Mouse (Mus musculus) forebrain, postnatal 0 days (tissue): ENCODE measurements around the gene Gm49320. TPM values are rescaled to one million over a fixed set of nuclear protein-coding genes. Genes with fewer than 3 reads are reported as not detected.

ENCODE experiments used
- ATAC-seq: fragments of 200-750 bp; cut with Nextera tagmentation; 2 replicates; pipeline ENCODE4 v1.8.0; 2017; ENCODE audit warnings: mild to moderate bottlenecking, moderate library complexity
- DNase-seq: peaks from one replicate; pipeline ENCODE4 v3.0.0-alpha.2; 2015
- H3K27ac ChIP-seq: fragments of 300-500 bp; sonication (generic); 2 replicates; pipeline ENCODE4 v1.5.1; 2014; ENCODE audit warnings: low read depth, mild to moderate bottlenecking, antibody characterized with exemption, low read length, moderate library complexity, mixed read lengths
- H3K27me3 ChIP-seq: fragments of 300-500 bp; sonication (generic); 2 replicates; pipeline ENCODE4 v1.6.1; 2014; ENCODE audit warnings: mild to moderate bottlenecking, low read length, mixed read lengths; ENCODE audit not compliant: insufficient read depth
- H3K36me3 ChIP-seq: fragments of 300-500 bp; sonication (generic); 2 replicates; pipeline ENCODE4 v1.6.1; 2014; ENCODE audit warnings: mild to moderate bottlenecking, moderate library complexity; ENCODE audit not compliant: insufficient read depth
- H3K4me1 ChIP-seq: fragments of 300-500 bp; sonication (generic); 2 replicates; pipeline ENCODE4 v1.6.1; 2014; ENCODE audit warnings: antibody characterized with exemption; ENCODE audit not compliant: insufficient read depth
- H3K4me2 ChIP-seq: fragments of 300-500 bp; sonication (generic); 2 replicates; pipeline ENCODE4 v1.6.1; 2014; ENCODE audit warnings: low read depth, mild to moderate bottlenecking, moderate library complexity
- H3K4me3 ChIP-seq: fragments of 300-500 bp; sonication (generic); 2 replicates; pipeline ENCODE4 v1.5.1; 2014; ENCODE audit warnings: low read depth, low read length, mixed read lengths
- H3K9ac ChIP-seq: fragments of 300-500 bp; sonication (generic); 2 replicates; pipeline ENCODE4 v1.6.1; 2014; ENCODE audit warnings: mild to moderate bottlenecking
- H3K9me3 ChIP-seq: fragments of 300-500 bp; sonication (generic); 2 replicates; pipeline ENCODE4 v1.6.1; 2016; ENCODE audit warnings: low read length
- CTCF ChIP-seq: sonication (generic); IDR thresholded peaks from 2 replicates; pipeline ENCODE4 v1.5.1; 2016; ENCODE audit warnings: antibody characterized with exemption, control low read depth, low read depth
- WGBS: fragments of 180-500 bp; shearing (Covaris S2); extraction: QIAGEN DNeasy Blood & Tissue Kit; methylation state at CpG from one replicate; pipeline ENCODE4 v1.1.7; 2014; 5-methylcytosine and 5-hydroxymethylcytosine counted together
- polyA plus RNA-seq: library from polyadenylated mRNA; unstranded; fragments of >200 nt; fragmentation: Nextera tagmentation; extraction: Ambion mirVana; gene quantifications from 2 replicates; pipeline ENCODE4 v1.2.1, GENCODE M21; 2015
- total RNA-seq: library from RNA; depleted of rRNA; stranded (reverse); fragments of >200 nt; gene quantifications from 2 replicates; pipeline ENCODE4 v1.2.3, GENCODE M21; 2014

The Gm49320 gene
- total and polyA plus RNA-seq, 2 experiments from 2014 or later = 0.67 TPM; not detected in 1

- DNase-seq = peak; percentile 32
- Histone ChIP-seq H3K4me2 (no peak overlapping the region), H3K4me3 (no peak overlapping the region), H3K27me3 (no peaks in the 10 kb centered on the region), H3K9ac (0 out of 2 replicates have a peak overlapping the region, but pooled peaks have one; percentile 14), H3K27ac (no peak overlapping the region), H3K36me3 (peaks cover 75% of the 10 kb centered on the region), H3K4me1 (no peaks in the 10 kb centered on the region), H3K9me3 (no peaks in the 10 kb centered on the region)
- 0 out of 2 replicates have a peak, but pooled peaks have one; percentile 0 for ATAC-seq
- WGBS = 30% methylated on average over 38 of the region's 38 CpGs
- no peak for TF ChIP-seq CTCF
Measured at GRCm38 (mm10) chr8:4205246-4206123, 33.2 kb upstream of the Gm49320 start.

- Histone ChIP-seq H3K9me3 (no peaks in the 10 kb centered on the region), H3K27ac (no peak overlapping the region), H3K4me1 (no peaks in the 10 kb centered on the region), H3K36me3 (peaks cover 71% of the 10 kb centered on the region), H3K9ac (0 out of 2 replicates have a peak overlapping the region, but pooled peaks have one; percentile 14), H3K27me3 (no peaks in the 10 kb centered on the region), H3K4me2 (no peak overlapping the region), H3K4me3 (no peak overlapping the region)
- DNase-seq (peak; percentile 34), ATAC-seq (peak; percentile 6)
- TF ChIP-seq CTCF = no peak
- 19% methylated on average over 44 of the region's 44 CpGs for WGBS
Measured at GRCm38 (mm10) chr8:4206182-4207015, 32.3 kb upstream of the Gm49320 start.

GRCm38 (mm10) chr8:4207016-4207350 is 31.7 kb upstream of the Gm49320 start:
- H3K9ac ChIP-seq = no peak overlapping the region
- 67% methylated on average over 2 of the region's 2 CpGs for WGBS
- H3K4me2 ChIP-seq = no peak overlapping the region
- H3K27ac ChIP-seq = no peak overlapping the region
- H3K27me3 ChIP-seq = no peaks in the 10 kb centered on the region
- no peaks in the 10 kb centered on the region for H3K9me3 ChIP-seq
- no peak; the same call in 1 of the 2 replicates for ATAC-seq
- H3K4me1 ChIP-seq = no peaks in the 10 kb centered on the region
- TF ChIP-seq CTCF = no peak
- no peak for DNase-seq
- H3K4me3 ChIP-seq = no peak overlapping the region
- H3K36me3 ChIP-seq = peaks cover 66% of the 10 kb centered on the region

- H3K36me3 ChIP-seq = peaks cover 35% of the 10 kb centered on the region
- no peak overlapping the region for H3K4me3 ChIP-seq
- no peaks in the 10 kb centered on the region for H3K27me3 ChIP-seq
- H3K27ac ChIP-seq = no peak overlapping the region
- H3K4me2 ChIP-seq = no peak overlapping the region
- peak; percentile 55 for TF ChIP-seq CTCF
- 64% methylated on average over 6 of the region's 6 CpGs for WGBS
- H3K9me3 ChIP-seq = no peaks in the 10 kb centered on the region
- H3K9ac ChIP-seq = no peak overlapping the region
- no peak for ATAC-seq
- H3K4me1 ChIP-seq = peaks cover 26% of the 10 kb centered on the region
- peak; percentile 27 for DNase-seq
Measured at GRCm38 (mm10) chr8:4211097-4211496, 27.6 kb upstream of the Gm49320 start.

- peaks cover 26% of the 10 kb centered on the region for H3K4me1 ChIP-seq
- H3K9ac ChIP-seq = peak overlapping the region; percentile 56
- peak overlapping the region; percentile 57; the same call in 1 of the 2 replicates for H3K27ac ChIP-seq
- peak overlapping the region; percentile 39 for H3K4me3 ChIP-seq
- no peak for ATAC-seq
- 3% methylated on average over 25 of the region's 25 CpGs for WGBS
- peaks cover 20% of the 10 kb centered on the region for H3K36me3 ChIP-seq
- no peaks in the 10 kb centered on the region for H3K9me3 ChIP-seq
- no peak for TF ChIP-seq CTCF
- no peaks in the 10 kb centered on the region for H3K27me3 ChIP-seq
- peak; percentile 46 for DNase-seq
- peak overlapping the region; percentile 85 for H3K4me2 ChIP-seq
Measured at GRCm38 (mm10) chr8:4212809-4213209, 25.9 kb upstream of the Gm49320 start.

GRCm38 (mm10) chr8:4213210-4214005 is 25.3 kb upstream of the Gm49320 start:
- Histone ChIP-seq H3K4me1 (peaks cover 26% of the 10 kb centered on the region), H3K9ac (peak overlapping the region; percentile 56), H3K27me3 (no peaks in the 10 kb centered on the region), H3K4me3 (peak overlapping the region; percentile 39), H3K4me2 (peak overlapping the region; percentile 85), H3K36me3 (peaks cover 20% of the 10 kb centered on the region), H3K27ac (0 out of 2 replicates have a peak overlapping the region, but pooled peaks have one; percentile 57), H3K9me3 (no peaks in the 10 kb centered on the region)
- DNase-seq (peak; percentile 50), ATAC-seq (peak; percentile 1; the same call in 1 of the 2 replicates)
- WGBS = 13% methylated on average over 18 of the region's 18 CpGs
- TF ChIP-seq CTCF = no peak
